Mouse (Mus musculus) spleen, postnatal 4 days (tissue): ENCODE measurements at regions not wholly inside any gene's neighbourhood (a gene's known extent, or its start where the extent isn't known, plus 50 kb on each side); places are given as distances from the start of the nearest gene placed in this dataset.

Experiments used
- DNase-seq, 2 experiments: peaks; one replicate each; pipeline ENCODE4 v3.0.0; 2022; ENCODE audit warnings: low spot score in 2 of 2

- DNase-seq, result no peak
Observed at GRCm38 (mm10) chr4:131212711-131213110, 268.5 kb downstream of the Matn1 start.

- no peak for DNase-seq
Observed at GRCm38 (mm10) chr4:131215682-131216081, 271.5 kb downstream of the Matn1 start.

DNA sequence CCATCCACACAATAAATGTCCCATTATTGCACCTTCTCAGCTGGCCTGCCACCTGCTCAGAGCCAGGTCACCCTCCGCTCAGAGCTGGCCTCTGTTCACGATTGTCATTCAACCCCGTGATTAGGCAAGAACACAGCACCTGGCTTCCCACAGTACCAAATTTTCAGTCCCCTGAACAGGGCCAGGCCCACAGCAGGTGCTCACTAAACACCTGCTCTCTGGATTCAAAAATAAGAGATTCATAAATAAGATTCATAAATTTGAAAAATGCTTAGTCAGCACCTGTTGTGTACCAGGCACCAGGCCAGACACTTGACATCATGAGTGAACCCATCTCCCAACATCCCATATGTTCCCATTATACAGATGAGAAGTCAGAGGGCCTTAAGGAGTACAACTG, 272.2 kb downstream of the Matn1 start:
- DNase-seq, result no peak

- DNase-seq, result no peak
Observed at GRCm38 (mm10) chr4:131217083-131217482, 272.9 kb downstream of the Matn1 start.

DNA sequence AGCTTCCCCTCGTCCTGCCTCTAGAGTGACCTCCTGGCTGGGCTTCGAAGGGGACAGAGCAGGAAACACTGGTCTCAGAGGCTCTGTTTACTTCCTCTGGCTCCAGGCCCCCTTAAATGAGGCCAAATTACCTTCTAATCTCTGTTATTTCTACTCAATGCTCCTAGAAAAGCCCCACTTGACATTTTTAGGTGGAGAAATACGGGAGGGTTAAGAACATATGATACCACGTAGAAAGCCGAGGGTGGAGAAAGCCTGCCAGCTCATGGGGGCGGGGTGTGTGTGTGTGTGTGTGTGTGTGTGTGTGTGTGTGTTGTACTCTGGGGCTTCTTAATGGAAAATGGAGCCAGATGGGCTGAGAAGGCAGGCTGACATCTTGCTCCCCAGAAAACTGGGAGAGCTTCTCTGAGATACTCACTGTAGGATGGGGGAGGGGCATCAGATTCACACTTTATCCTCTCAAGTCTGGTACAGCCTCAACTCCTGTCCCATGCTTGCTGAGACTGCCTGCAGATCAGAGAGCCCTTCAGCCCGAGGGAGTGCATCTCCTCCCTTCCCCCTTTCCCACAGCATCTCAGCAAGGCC, 273.5 kb downstream of the Matn1 start:
- no peak for DNase-seq

DNA sequence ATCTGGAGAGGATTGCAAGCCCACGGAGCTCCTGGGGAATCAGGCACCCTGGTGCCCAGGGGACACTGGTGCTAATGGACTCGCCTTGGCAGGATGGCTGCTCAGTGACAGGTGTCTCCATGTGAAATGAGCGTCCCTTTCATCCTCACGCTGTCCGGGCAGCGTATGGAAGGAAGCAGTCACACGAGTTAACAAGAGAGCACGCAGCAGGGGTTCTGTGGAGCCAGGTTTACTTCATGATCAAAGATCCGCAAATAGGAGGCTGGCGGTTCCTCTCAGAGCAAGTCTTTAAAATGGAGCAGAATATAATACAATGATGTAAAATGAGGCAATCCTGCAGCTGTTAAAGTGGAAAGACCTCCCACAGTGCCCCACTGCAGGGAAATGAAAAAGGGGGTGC, 276.8 kb downstream of the Matn1 start:
- no peak for DNase-seq

GRCm38 (mm10) chr4:131230361-131230760, 286.2 kb downstream of the Matn1 start:
- DNase-seq, result no peak

DNA sequence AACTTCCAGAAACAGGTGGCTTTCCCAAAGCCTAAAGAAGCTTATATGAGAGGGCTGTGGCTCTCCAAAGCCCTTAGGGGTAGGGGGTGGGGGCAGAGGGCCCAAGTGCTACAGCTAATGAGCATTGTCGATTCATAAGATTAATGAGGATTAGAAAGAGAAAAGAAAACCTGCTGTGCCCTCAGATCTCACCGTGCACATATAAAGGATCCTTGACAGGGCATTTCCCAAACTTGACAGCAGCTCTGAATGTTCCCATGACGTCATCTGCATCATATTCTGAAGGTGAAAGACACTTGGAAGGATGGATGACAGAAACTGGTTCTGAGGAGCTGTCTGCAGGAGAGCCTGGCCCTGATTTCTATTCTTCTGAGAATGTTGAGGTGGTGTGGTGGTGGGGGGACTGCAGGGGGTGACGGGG, 292.4 kb downstream of the Matn1 start:
- DNase-seq, result no peak

DNA sequence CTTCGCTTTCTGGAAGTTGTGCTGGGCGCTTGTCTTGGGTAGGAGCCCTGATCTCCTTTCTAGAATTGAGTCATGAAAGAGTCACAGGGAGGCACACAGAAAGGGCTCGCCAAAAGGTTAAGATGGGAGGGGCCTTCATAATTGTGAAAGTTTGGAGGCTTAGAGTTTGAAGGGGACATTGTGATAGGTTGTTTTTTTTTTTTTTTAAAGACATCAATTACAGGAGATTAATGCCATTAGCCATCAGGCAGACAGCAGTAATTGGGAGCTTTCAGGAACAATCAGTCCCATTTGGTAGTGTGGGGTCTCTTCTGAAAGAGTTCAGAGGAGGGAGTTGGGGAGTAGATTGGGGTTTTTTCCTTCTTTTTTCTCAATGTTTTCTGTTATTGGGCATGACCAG, 294.4 kb downstream of the Matn1 start:
- DNase-seq, result no peak

GRCm38 (mm10) chr4:131239132-131239531, 294.9 kb downstream of the Matn1 start:
- DNase-seq, result no peak

DNA sequence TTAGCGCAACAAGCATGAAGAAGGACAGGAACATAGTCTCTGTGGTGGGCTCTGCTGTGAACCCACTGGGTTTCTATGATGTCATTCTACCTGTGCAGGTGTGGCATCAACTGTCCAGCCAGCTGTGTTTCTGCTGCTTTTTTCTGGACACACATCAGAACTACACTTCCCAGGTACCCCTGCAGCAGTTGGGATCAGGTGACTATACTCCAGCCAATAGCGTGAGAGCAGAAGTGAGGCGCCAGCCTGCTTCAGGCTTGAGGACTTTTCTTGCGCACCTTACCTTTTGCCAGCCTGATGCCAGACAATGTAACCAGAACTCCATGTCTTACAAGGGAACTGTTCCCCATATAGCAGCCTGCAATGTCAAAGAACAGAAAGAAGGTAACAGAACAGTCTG, 296.3 kb downstream of the Matn1 start:
- DNase-seq, result no peak

DNA sequence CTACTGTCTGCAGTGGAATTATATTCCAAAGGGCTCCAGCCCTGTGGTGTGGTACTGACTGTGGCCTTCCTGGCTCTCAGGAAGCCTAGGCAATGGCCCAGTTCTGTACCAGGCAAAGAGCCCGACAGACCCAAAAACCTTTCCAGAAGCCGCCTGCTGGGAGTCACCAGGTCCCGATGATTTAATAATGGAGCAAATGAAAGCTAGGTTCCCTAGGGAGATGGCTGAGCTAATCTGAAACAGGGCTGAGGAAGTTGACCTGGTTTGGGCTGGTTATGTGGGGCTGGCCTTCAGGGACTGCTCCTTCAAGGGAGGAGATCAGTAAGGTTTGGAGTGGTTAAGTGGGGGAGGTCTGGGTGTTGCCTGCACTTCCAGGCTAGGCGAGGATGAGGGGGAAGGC, 298.1 kb downstream of the Matn1 start:
- no peak for DNase-seq

DNA sequence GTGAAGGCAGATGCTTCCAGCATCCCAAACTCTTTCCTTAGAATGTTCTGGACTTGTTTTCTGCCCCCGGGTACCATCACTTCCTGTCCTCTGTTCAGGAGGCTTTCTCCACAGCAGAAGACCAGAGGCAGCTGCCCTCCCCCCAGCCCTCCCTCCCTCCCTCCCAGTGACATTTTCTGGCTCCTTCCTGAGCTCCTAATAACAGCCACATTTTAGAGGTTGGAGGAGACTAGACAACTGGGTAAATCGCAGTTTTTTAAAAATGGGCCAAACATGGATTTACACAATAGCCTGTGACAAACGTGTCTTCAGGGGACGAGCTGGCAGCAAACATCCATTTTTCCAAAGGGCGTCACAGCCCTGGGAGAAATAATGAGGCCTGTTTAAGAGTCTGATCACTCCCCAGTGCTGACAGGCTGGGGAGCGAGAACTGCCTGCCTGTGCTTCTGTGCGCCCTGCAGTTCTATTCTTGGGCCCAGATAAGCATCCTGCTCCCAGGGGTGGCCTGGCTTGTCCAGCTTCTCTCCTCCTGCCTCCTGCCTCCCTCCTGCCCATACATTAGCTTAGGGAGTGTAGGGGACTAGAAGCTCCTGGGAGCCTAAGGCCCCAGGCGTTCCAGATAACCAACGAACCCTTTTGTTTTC, 299.7 kb downstream of the Matn1 start:
- DNase-seq, result no peak

DNA sequence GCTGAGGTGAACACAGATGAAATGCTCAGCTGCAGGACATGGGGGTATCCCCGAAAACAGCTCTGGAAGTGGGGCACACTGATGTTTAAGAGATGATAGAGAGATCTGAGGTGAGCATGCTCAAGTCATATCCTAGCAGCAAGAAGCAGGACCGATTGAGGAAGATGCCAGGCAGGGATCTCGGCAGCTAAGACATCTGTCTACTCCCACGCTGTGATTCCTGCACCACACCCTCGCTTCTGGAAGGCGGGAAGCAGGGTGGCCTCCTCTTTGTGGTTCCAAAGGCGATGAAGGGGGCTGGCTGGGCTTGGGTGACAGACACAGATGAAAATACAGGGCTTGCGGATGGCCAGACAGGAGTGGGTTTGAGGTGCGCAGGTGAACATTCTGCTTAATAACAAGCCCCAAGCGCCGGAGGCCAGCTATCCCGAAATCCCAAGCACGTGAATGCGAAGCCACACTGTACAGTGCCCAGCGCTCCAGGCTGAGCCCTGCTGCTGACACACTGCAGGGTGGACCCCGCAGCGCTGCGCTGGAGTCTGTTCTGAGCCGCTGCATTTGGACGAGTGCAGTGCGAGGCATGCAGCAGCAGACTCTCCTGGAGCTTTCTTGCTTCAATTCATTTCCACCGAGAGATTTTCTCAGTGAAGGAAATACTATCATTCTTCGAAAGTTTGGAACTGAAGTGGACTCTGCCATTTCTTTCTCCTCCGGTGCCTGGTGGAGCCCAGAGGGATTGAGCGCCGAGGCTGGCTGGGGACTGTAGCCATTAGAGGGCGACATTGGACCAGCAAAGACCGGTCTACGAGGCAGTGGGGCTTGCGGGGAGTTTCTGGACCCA, 308.6 kb downstream of the Matn1 start:
- no peak for DNase-seq

GRCm38 (mm10) chr4:131253443-131253817, 309.2 kb downstream of the Matn1 start:
- DNase-seq, result no peak

GRCm38 (mm10) chr4:131254243-131254642, 310.1 kb downstream of the Matn1 start:
- no peak for DNase-seq

GRCm38 (mm10) chr4:131254691-131255090, 310.5 kb downstream of the Matn1 start:
- no peak for DNase-seq

GRCm38 (mm10) chr4:131261236-131261635, 317.1 kb downstream of the Matn1 start:
- no peak for DNase-seq

DNA sequence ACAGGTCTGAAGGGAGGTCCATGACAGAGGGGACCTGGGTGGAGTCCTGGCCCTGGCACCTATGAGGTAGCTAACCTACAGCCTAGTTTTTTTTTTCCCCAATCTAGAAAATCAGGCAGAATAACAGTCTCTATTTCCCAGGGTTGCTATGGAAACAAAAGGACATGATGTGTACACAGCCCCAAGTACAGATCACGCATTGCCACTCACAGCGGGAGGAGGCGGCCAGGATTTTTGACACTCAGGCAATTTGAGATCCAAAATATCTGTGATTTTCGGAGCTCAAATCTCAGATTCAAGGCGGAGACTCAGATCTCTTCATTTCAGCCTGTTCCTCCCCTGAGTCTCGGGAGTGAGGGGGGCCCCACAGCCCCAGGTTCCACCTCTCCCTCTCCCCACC, 318.7 kb downstream of the Matn1 start:
- DNase-seq, result no peak

DNA sequence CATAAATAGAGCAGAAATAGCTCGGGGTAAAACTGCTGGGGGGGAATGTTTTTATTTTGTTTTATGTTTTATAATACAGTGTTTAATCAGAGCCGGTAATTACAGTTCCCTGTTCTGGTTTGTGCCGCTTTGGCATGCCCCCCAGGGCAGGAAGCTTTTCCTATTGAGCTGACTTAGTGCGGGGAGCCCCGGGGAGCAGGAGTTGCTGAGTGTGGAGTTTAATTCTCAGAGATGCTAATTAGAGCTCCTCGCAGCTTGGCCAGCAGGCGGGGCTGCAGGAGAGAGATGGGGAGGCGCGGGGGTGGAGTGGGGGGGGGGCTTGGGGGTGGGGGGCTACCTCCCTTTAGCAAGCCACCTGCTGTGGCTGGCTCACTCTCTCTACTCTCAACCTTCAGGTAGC, 322.6 kb downstream of the Matn1 start:
- DNase-seq, result no peak

- no peak for DNase-seq
Observed at GRCm38 (mm10) chr4:131267760-131268159, 323.6 kb downstream of the Matn1 start.

GRCm38 (mm10) chr4:131270192-131270591, 326.0 kb downstream of the Matn1 start:
- DNase-seq, result no peak

DNA sequence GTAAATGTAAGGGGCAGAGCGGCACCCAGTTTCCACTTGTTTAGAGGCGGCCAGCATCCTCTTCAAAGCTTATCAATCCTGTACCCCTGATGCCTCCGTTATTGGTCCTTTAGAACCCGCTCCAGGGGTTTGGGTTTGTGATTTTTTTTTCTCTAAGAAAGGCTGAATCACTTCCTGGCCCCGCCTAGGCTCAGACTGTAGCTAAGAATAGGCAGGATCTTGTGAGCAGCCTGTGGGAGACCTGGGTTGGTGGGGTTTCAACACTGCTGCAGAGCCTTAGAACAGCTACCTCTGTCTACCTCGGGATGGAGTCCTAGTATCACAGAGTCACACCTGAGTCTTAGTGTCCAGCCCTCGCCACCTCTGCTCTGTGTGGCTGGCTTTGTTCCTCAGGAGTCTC, 327.9 kb downstream of the Matn1 start:
- no peak for DNase-seq
